Mouse (Mus musculus): ENCODE data around the gene Pcsk4. TPM values are rescaled to one million over a fixed set of nuclear protein-coding genes. Genes with fewer than 3 reads are reported as not detected.

Pcsk4 gene
- polyA plus RNA-seq, 1 experiment: not detected

GRCm38 (mm10) chr10:80368392-80368791 lies 39.1 kb upstream of the Pcsk4 start:
- Histone ChIP-seq H3K27ac (ENCODE audit: insufficient read depth, low read depth, low read length) (no peak overlapping the region), H3K4me3 (ENCODE audit: insufficient read depth, low read depth, low read length) (no peak overlapping the region), H3K4me1 (ENCODE audit: control insufficient read depth, insufficient read depth, low read length) (peaks cover 25% of the 10 kb centered on the region)
- TF ChIP-seq POLR2A (IDR thresholded peaks at IDR 0.05; ENCODE audit: insufficient read depth, low read depth, low read length) (no peak), CTCF (IDR thresholded peaks at IDR 0.05; ENCODE audit: insufficient read depth, low read depth, low read length) (no peak)
- WGBS: 91% methylated on average over 6 of the region's 6 CpGs

GRCm38 (mm10) chr10:80367954-80368353 lies 38.7 kb upstream of the Pcsk4 start:
- no peak overlapping the region for H3K27ac ChIP-seq (ENCODE audit: insufficient read depth, low read depth, low read length)
- TF ChIP-seq POLR2A (IDR thresholded peaks at IDR 0.05; ENCODE audit: insufficient read depth, low read depth, low read length): no peak
- no peak for TF ChIP-seq CTCF (IDR thresholded peaks at IDR 0.05; ENCODE audit: insufficient read depth, low read depth, low read length)
- H3K4me1 ChIP-seq (ENCODE audit: control insufficient read depth, insufficient read depth, low read length): peaks cover 25% of the 10 kb centered on the region
- WGBS: 47% methylated on average over 5 of the region's 5 CpGs
- no peak overlapping the region for H3K4me3 ChIP-seq (ENCODE audit: insufficient read depth, low read depth, low read length)

GRCm38 (mm10) chr10:80365736-80366135 lies 36.4 kb upstream of the Pcsk4 start:
- H3K4me1 ChIP-seq (ENCODE audit: control insufficient read depth, insufficient read depth, low read length): peaks cover 15% of the 10 kb centered on the region
- 57% methylated on average over 6 of the region's 6 CpGs for WGBS
- no peak for TF ChIP-seq POLR2A (IDR thresholded peaks at IDR 0.05; ENCODE audit: insufficient read depth, low read depth, low read length)
- no peak for TF ChIP-seq CTCF (IDR thresholded peaks at IDR 0.05; ENCODE audit: insufficient read depth, low read depth, low read length)
- no peak overlapping the region for H3K4me3 ChIP-seq (ENCODE audit: insufficient read depth, low read depth, low read length)
- H3K27ac ChIP-seq (ENCODE audit: insufficient read depth, low read depth, low read length): no peak overlapping the region

GRCm38 (mm10) chr10:80363734-80364133 lies 34.4 kb upstream of the Pcsk4 start:
- no peak overlapping the region for H3K27ac ChIP-seq (ENCODE audit: insufficient read depth, low read depth, low read length)
- WGBS: 46% methylated on average over 6 of the region's 6 CpGs
- peaks cover 15% of the 10 kb centered on the region for H3K4me1 ChIP-seq (ENCODE audit: control insufficient read depth, insufficient read depth, low read length)
- TF ChIP-seq CTCF (IDR thresholded peaks at IDR 0.05; ENCODE audit: insufficient read depth, low read depth, low read length) (no peak), POLR2A (IDR thresholded peaks at IDR 0.05; ENCODE audit: insufficient read depth, low read depth, low read length) (no peak)
- no peak overlapping the region for H3K4me3 ChIP-seq (ENCODE audit: insufficient read depth, low read depth, low read length)

GRCm38 (mm10) chr10:80357994-80358639 lies 28.8 kb upstream of the Pcsk4 start:
- Histone ChIP-seq H3K27ac (ENCODE audit: insufficient read depth, low read depth, low read length) (no peak overlapping the region), H3K4me3 (ENCODE audit: insufficient read depth, low read depth, low read length) (peak overlapping the region; percentile 27), H3K4me1 (ENCODE audit: control insufficient read depth, insufficient read depth, low read length) (peaks cover 28% of the 10 kb centered on the region)
- TF ChIP-seq CTCF (IDR thresholded peaks at IDR 0.05; ENCODE audit: insufficient read depth, low read depth, low read length): no peak
- TF ChIP-seq POLR2A (IDR thresholded peaks at IDR 0.05; ENCODE audit: insufficient read depth, low read depth, low read length): no peak
- 9% methylated on average over 31 of the region's 31 CpGs for WGBS

GRCm38 (mm10) chr10:80357336-80357735 lies 28.0 kb upstream of the Pcsk4 start:
- peaks cover 28% of the 10 kb centered on the region for H3K4me1 ChIP-seq (ENCODE audit: control insufficient read depth, insufficient read depth, low read length)
- no peak overlapping the region for H3K27ac ChIP-seq (ENCODE audit: insufficient read depth, low read depth, low read length)
- WGBS: 16% methylated on average over 7 of the region's 7 CpGs
- TF ChIP-seq POLR2A (IDR thresholded peaks at IDR 0.05; ENCODE audit: insufficient read depth, low read depth, low read length): no peak
- no peak for TF ChIP-seq CTCF (IDR thresholded peaks at IDR 0.05; ENCODE audit: insufficient read depth, low read depth, low read length)
- no peak overlapping the region; the same call in 1 of the 2 replicates for H3K4me3 ChIP-seq (ENCODE audit: insufficient read depth, low read depth, low read length)

- 2% methylated on average over 34 of the region's 34 CpGs for WGBS
- no peak overlapping the region for H3K27ac ChIP-seq (ENCODE audit: insufficient read depth, low read depth, low read length)
- peaks cover 28% of the 10 kb centered on the region for H3K4me1 ChIP-seq (ENCODE audit: control insufficient read depth, insufficient read depth, low read length)
- TF ChIP-seq CTCF (IDR thresholded peaks at IDR 0.05; ENCODE audit: insufficient read depth, low read depth, low read length): no peak
- 0 out of 2 replicates have a peak, but pooled peaks have one; percentile 1 for TF ChIP-seq POLR2A (IDR thresholded peaks at IDR 0.05; ENCODE audit: insufficient read depth, low read depth, low read length)
- H3K4me3 ChIP-seq (ENCODE audit: insufficient read depth, low read depth, low read length): peak overlapping the region; percentile 46
Observed at GRCm38 (mm10) chr10:80356737-80357136, 27.4 kb upstream of the Pcsk4 start.

- peaks cover 28% of the 10 kb centered on the region for H3K4me1 ChIP-seq (ENCODE audit: control insufficient read depth, insufficient read depth, low read length)
- H3K27ac ChIP-seq (ENCODE audit: insufficient read depth, low read depth, low read length): no peak within 1 kb of the TSS
- WGBS: 2% methylated on average over 53 of the region's 53 CpGs
- TF ChIP-seq CTCF (IDR thresholded peaks at IDR 0.05; ENCODE audit: insufficient read depth, low read depth, low read length) (no peak), POLR2A (IDR thresholded peaks at IDR 0.05; ENCODE audit: insufficient read depth, low read depth, low read length) (0 out of 2 replicates have a peak, but pooled peaks have one; percentile 10)
- H3K4me3 ChIP-seq (ENCODE audit: insufficient read depth, low read depth, low read length): peak within 1 kb of the TSS; percentile 46
Observed at GRCm38 (mm10) chr10:80356001-80356682, 26.8 kb upstream of the Pcsk4 start, which contains the start of gene Plk5. Plk5 (plus strand) TSS chr10:80356459.

- no peak overlapping the region for H3K27ac ChIP-seq (ENCODE audit: insufficient read depth, low read depth, low read length)
Observed at GRCm38 (mm10) chr10:80355431-80355830, 26.1 kb upstream of the Pcsk4 start.

More at GRCm38 (mm10) chr10:80355431-80355830, 26.1 kb upstream of the Pcsk4 start:
- TF ChIP-seq CTCF (IDR thresholded peaks at IDR 0.05; ENCODE audit: insufficient read depth, low read depth, low read length) (no peak), POLR2A (IDR thresholded peaks at IDR 0.05; ENCODE audit: insufficient read depth, low read depth, low read length) (no peak)
- H3K4me1 ChIP-seq (ENCODE audit: control insufficient read depth, insufficient read depth, low read length): peaks cover 28% of the 10 kb centered on the region
- no peak overlapping the region for H3K4me3 ChIP-seq (ENCODE audit: insufficient read depth, low read depth, low read length)
- 27% methylated on average over 9 of the region's 9 CpGs for WGBS
